Mouse (Mus musculus): ENCODE measurements around the gene Zfp418.
"Not testable (repeated sequence)": the region's sequence is repeated elsewhere in the genome, so short reads cannot be mapped to it uniquely, and the experiment has no call there.

DNA sequence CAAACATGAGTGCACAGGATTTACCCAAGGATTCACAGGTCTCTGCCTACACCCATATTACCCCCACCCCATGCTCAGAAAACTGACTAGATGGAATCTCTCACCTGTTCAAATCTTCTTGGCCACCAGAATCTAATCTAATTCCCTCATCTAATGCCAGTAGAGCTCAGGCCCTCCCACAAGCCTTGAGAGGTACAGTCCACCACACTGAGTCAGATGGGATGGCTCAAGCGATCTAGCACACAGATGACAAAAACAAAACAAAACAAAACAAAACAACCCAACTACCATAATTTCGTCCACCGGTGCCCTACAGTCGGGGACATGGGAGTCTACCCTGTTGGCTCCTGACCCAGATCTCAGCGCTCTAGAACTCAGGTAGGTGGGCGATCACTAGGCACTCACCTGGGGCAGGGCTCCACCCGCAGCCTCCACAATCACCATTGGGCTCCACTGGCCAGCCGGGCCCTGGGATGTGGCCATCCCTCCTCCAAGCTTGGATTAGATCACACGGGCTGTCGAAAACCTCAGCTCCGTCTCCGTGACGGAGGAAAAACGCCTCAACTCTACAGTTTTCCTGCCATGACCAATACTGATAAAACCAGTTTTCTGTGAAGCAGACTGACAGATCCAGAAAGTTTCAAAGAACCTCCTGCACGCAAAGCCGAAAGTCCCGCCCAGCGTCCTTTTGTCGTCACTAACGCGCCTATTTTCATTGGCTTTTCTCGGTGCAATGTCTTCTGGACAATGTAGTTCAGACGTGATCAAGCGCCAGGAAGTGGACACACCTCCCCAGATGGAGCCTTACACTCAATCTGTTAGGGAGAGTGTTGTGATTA is 38.4 kb downstream of the Zfp418 start, which contains the start of gene Zfp772:
- TF ChIP-seq CTCF (IDR thresholded peaks at IDR 0.05; ENCODE audit: borderline replicate concordance, control insufficient read depth, extremely low read depth, insufficient read depth, low read length, poor library complexity); POLR2A (IDR thresholded peaks at IDR 0.05; ENCODE audit: control insufficient read depth, extremely low read depth, insufficient read depth, low read length, poor library complexity): not testable (repeated sequence)

Data from thymus, adult 2 months (tissue).